Comparison of ENCODE assay signal across 28 mouse cellular contexts in the genomic region with DNA sequence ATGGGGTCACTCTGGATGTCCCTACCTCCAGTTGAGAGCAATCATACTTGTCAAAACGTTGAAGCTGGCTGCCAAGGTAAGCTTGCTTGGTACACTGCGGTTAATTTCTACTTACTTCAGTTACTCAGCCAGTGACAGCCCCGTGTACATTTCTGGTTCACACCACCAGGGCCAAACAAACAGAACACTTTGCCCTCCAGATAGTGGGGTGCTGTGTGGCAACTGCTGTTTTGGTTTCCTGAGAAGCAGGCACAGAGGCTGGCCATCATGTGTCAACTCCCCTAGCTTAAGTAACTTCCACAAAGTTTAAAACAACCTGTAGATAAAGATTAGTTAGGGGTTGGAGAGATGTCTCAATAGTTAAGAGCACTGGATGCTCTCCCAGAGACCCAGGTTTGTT. TPM values are rescaled to one million over a fixed set of nuclear protein-coding genes. Genes with fewer than 3 reads are reported as not detected.
DNase-seq lines count a peak whose midpoint lies in the region; ATAC-seq and TF ChIP-seq lines count a peak whose summit lies in the region.
"Had no signal": no experiment of that assay in that cellular context is flagged by ENCODE, and none has a peak within 500 bp of the region (broad histone marks: within the 10 kb centered on the region; RNA-seq: fewer than 3 reads in every experiment).

No protein-coding gene starts in this region.

- no peak overlapping the region for H3K4me3 ChIP-seq in liver, embryonic 11.5 days (ENCODE audit: low read depth, low read length)
- H3K4me3 ChIP-seq in liver, adult 2 months (ENCODE audit: insufficient read depth, low read depth, low read length), result peak overlapping the region; percentile 38
- H3K4me3 ChIP-seq in liver, embryonic 16.5 days (ENCODE audit: low read depth, low read length), result no peak overlapping the region
- H3K4me3 ChIP-seq: embryonic facial prominence, embryonic 13.5 days; forebrain, embryonic 12.5 days; heart, embryonic 10.5 days; heart, embryonic 15.5 days; hindbrain, embryonic 13.5 days; kidney, embryonic 15.5 days; layer of hippocampus, adult 2 months; left cerebral cortex, adult 2 months; limb, embryonic 13.5 days had no signal

- H3K9ac ChIP-seq in liver, embryonic 11.5 days (ENCODE audit: low read depth, low read length), result no peak overlapping the region
- peak overlapping the region; percentile 64 for H3K9ac ChIP-seq in liver, adult 2 months (ENCODE audit: low read depth, low read length)
- H3K9ac ChIP-seq in liver, embryonic 16.5 days (ENCODE audit: low read depth, low read length), result no peak overlapping the region
- H3K9ac ChIP-seq: embryonic facial prominence, embryonic 13.5 days; forebrain, embryonic 12.5 days; forebrain, postnatal 0 days; heart, embryonic 15.5 days; hindbrain, embryonic 13.5 days; kidney, embryonic 15.5 days; limb, embryonic 13.5 days; lung, embryonic 14.5 days had no signal

- no peaks in the 10 kb centered on the region for H3K27me3 ChIP-seq in liver, embryonic 11.5 days (replicated peaks; ENCODE audit: control insufficient read depth, insufficient read depth, low read length)
- H3K27me3 ChIP-seq in liver, adult 2 months (ENCODE audit: control insufficient read depth, insufficient read depth, low read length), result no peaks in the 10 kb centered on the region
- H3K27me3 ChIP-seq in liver, embryonic 16.5 days (ENCODE audit: control insufficient read depth, insufficient read depth, low read depth, low read length), result no peaks in the 10 kb centered on the region
- H3K27me3 ChIP-seq: embryonic facial prominence, embryonic 13.5 days; forebrain, embryonic 12.5 days; heart, embryonic 15.5 days; hindbrain, embryonic 13.5 days; kidney, embryonic 15.5 days; limb, embryonic 13.5 days had no signal

- H3K27ac ChIP-seq in liver, embryonic 11.5 days (ENCODE audit: low read depth, low read length), result no peak overlapping the region
- H3K27ac ChIP-seq in liver, adult 2 months (replicated peaks; ENCODE audit: insufficient read depth, low read depth, low read length), result peak overlapping the region; percentile 94
- H3K27ac ChIP-seq in liver, embryonic 16.5 days (ENCODE audit: low read length), result peak overlapping the region; percentile 62
- H3K27ac ChIP-seq: embryonic facial prominence, embryonic 13.5 days; forebrain, embryonic 12.5 days; heart, embryonic 10.5 days; heart, embryonic 15.5 days; hindbrain, embryonic 13.5 days; kidney, embryonic 15.5 days; layer of hippocampus, adult 2 months; left cerebral cortex, adult 2 months; limb, embryonic 13.5 days had no signal

- H3K9me3 ChIP-seq in liver, embryonic 11.5 days (ENCODE audit: control insufficient read depth, low read length), result no peaks in the 10 kb centered on the region
- H3K9me3 ChIP-seq in liver, embryonic 16.5 days (replicated peaks; ENCODE audit: control insufficient read depth, low read length), result no peaks in the 10 kb centered on the region
- H3K9me3 ChIP-seq: embryonic facial prominence, embryonic 13.5 days; forebrain, embryonic 12.5 days; heart, embryonic 10.5 days; heart, embryonic 15.5 days; hindbrain, embryonic 13.5 days; kidney, embryonic 15.5 days; limb, embryonic 13.5 days had no signal

- TF ChIP-seq POLR2A in liver, adult 2 months (IDR thresholded peaks at IDR 0.05; ENCODE audit: extremely low read depth, insufficient read depth, low read length), result no peak

- peak; percentile 10 for DNase-seq in liver
- no peak for DNase-seq in liver, embryonic 11.5 days (ENCODE audit: low spot score)
- DNase-seq in liver, adult 2 months (ENCODE audit: extremely low read depth, low read depth, low spot score), result peak; percentile 99
- DNase-seq in layer of hippocampus, adult 11-12 months (ENCODE audit: low spot score), result no peak
- no peak for DNase-seq in retina, postnatal 1 day
- DNase-seq: adrenal gland, postnatal 25 days; cerebellum, adult 8-10 months; cerebellum, postnatal 25 days; embryo, embryonic 11 days; forebrain, postnatal 0 days; kidney, adult 11 months; kidney, postnatal 25 days; lung, embryonic 14.5 days; lung, postnatal 14 days had no signal

- WGBS in liver, embryonic 11.5 days, result 59% methylated on average over 3 of the region's 3 CpGs
- 26% methylated on average over 3 of the region's 3 CpGs for WGBS in liver, adult 2 months
- 29% methylated on average over 3 of the region's 3 CpGs for WGBS in liver, embryonic 16.5 days (ENCODE audit: insufficient replicate concordance)

- no peak for TF ChIP-seq CTCF in liver, adult 2 months (IDR thresholded peaks at IDR 0.05; ENCODE audit: low read depth, low read length)

- peaks cover 1% of the 10 kb centered on the region; the same call in 1 of the 2 replicates for H3K4me1 ChIP-seq in liver, embryonic 11.5 days (replicated peaks; ENCODE audit: control insufficient read depth, insufficient read depth, low read length)
- H3K4me1 ChIP-seq in liver, adult 2 months (ENCODE audit: control insufficient read depth, insufficient read depth, low read length), result peaks cover 25% of the 10 kb centered on the region
- peaks cover 7% of the 10 kb centered on the region for H3K4me1 ChIP-seq in liver, embryonic 16.5 days (ENCODE audit: control insufficient read depth, low read depth, low read length)
- H3K4me1 ChIP-seq: embryonic facial prominence, embryonic 13.5 days; heart, embryonic 15.5 days; hindbrain, embryonic 13.5 days had no signal

- H3K79me2 ChIP-seq in liver, adult 2 months (ENCODE audit: control insufficient read depth, insufficient read depth, low read length), result no peaks in the 10 kb centered on the region

- H3K4me2 ChIP-seq in liver, embryonic 11.5 days, result no peak overlapping the region
- H3K4me2 ChIP-seq in liver, embryonic 16.5 days (ENCODE audit: low read depth, low read length), result no peak overlapping the region
- H3K4me2 ChIP-seq: embryonic facial prominence, embryonic 13.5 days; forebrain, embryonic 12.5 days; heart, embryonic 15.5 days; hindbrain, embryonic 13.5 days; kidney, embryonic 15.5 days; limb, embryonic 13.5 days; lung, embryonic 14.5 days; midbrain, embryonic 11.5 days had no signal

- H3K36me3 ChIP-seq in liver, embryonic 11.5 days (ENCODE audit: control insufficient read depth, insufficient read depth, low read length), result peaks cover 11% of the 10 kb centered on the region
- H3K36me3 ChIP-seq in liver, adult 2 months (ENCODE audit: control insufficient read depth, insufficient read depth, low read length), result peaks cover 8% of the 10 kb centered on the region
- H3K36me3 ChIP-seq in liver, embryonic 16.5 days (ENCODE audit: control insufficient read depth, insufficient read depth), result peaks cover 3% of the 10 kb centered on the region; the same call in 1 of the 2 replicates

- ATAC-seq in liver, embryonic 11.5 days (replicated peaks; ENCODE audit: low FRiP score), result no peak
- peak; percentile 70 for ATAC-seq in liver, embryonic 16.5 days (ENCODE audit: low read depth)
- ATAC-seq in erythroid progenitor cell, adult 5-6 weeks (replicated peaks; ENCODE audit: low FRiP score, poor library complexity, severe bottlenecking), result no peak
- ATAC-seq: CD4-positive, CD25-positive, alpha-beta regulatory T cell, adult 4 months; forebrain, postnatal 0 days; midbrain, embryonic 16.5 days had no signal

RNA-seq across cellular contexts. Expression of a gene that starts 38.7 kb away (rescaled TPM):
- polyA plus RNA-seq in liver, embryonic 11.5 days (2014; fragmentation: Nextera tagmentation; extraction: Ambion mirVana), result 13.0 and 15.3 TPM in 2 replicates
- total RNA-seq in liver, adult 2 months (2014; rRNA removed), result 13.3 and 13.4 TPM in 2 replicates
- polyA plus RNA-seq in liver, adult 2 months (2012; rRNA removed), result 4.4 and 5.8 TPM in 2 replicates
- 7.8 and 8.0 TPM in 2 replicates for polyA plus RNA-seq in liver, embryonic 16.5 days (2015; fragmentation: Nextera tagmentation; extraction: Ambion mirVana)
- 0.36 and 2.9 TPM in 2 replicates for total RNA-seq in erythroid progenitor cell, adult 5-6 weeks (2015; ENCODE audit: low replicate concordance)
- total RNA-seq in erythroid progenitor cell, adult 5-6 weeks (2017; ENCODE audit: low replicate concordance), result 2.8 and 5.9 TPM in 2 replicates

RNA-seq across cellular contexts. Expression of a gene that starts 58.1 kb away (rescaled TPM):
- 2.2 and 2.3 TPM in 2 replicates for polyA plus RNA-seq in liver, embryonic 11.5 days (2014; fragmentation: Nextera tagmentation; extraction: Ambion mirVana)
- 4.0 and 4.6 TPM in 2 replicates for total RNA-seq in liver, adult 2 months (2014; rRNA removed)
- polyA plus RNA-seq in liver, adult 2 months (2012; rRNA removed), result 6.9 and 7.1 TPM in 2 replicates
- polyA plus RNA-seq in liver, embryonic 16.5 days (2015; fragmentation: Nextera tagmentation; extraction: Ambion mirVana), result 0.99 and 1.2 TPM in 2 replicates
- total RNA-seq in erythroid progenitor cell, adult 5-6 weeks (2015; ENCODE audit: low replicate concordance), result not detected in 2 replicates
- not detected in 2 replicates for total RNA-seq in erythroid progenitor cell, adult 5-6 weeks (2017; ENCODE audit: low replicate concordance)

Comparison
In these comparisons a context has a peak if more than half of its experiments do, and no peak if none do; other contexts are left out.
1. DNase-seq: peak in liver (single experiment) and liver, adult 2 months (single experiment); none in liver, embryonic 11.5 days (single experiment), layer of hippocampus, adult 11-12 months (single experiment) and retina, postnatal 1 day (single experiment).